Mouse (Mus musculus) urinary bladder, adult 2 months (tissue): ENCODE measurements around the gene Csrp2. TPM values are rescaled to one million over a fixed set of nuclear protein-coding genes. Genes with fewer than 3 reads are reported as not detected.

ENCODE experiments used
- DNase-seq: peaks from one replicate; pipeline ENCODE4 v3.0.0; 2022; ENCODE audit warnings: low spot score
- polyA plus RNA-seq: library from polyadenylated mRNA; depleted of rRNA; stranded (reverse); fragments of >200 nt; gene quantifications from 2 replicates; pipeline ENCODE4 v1.2.3, GENCODE M21; 2012; rRNA removed

Gene Csrp2
- 370 and 450 TPM in 2 replicates for polyA plus RNA-seq

DNA sequence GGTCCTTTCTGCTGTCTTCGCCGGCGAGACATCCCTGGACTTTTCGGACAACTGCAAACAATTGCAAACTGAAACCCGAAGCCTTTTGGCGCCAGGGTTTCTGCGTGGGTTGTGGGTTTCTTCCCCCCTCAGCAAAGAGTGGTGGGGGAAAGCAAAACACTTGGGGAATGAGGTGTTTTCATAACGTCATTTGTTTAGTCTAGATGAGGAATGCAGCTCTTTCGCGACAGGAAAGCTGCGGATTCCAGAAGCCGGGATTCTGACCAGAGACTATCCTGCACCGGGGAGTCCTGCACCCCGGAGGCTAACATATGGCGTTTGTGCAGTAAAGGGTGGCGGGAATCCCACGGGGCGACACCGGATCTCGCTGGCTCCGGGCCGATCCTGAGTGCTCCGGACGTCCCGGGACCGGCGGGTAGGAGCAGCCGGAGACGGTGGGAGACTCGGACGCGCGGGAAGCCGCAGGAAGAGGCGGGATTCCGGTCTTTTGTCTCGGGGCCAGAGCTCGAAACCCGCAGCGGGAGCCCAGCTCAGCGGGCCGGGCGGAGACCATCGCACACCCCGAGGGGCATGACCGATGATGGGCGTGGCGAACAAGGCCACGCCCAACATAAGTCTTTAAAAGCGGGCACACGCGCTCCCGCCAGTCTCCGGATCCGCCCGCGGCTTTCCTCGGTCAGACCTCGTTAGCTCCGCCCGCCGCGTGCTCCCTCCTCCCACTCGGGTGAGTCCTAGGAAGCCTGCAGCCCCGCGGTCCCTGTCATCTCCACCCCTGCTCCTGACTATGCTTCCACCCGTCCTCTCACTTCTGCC is at the start of gene Csrp2:
TSS of gene Csrp2 (plus strand) at position 259 of the 813 bp plus-strand sequence.
- DNase-seq, result peak; percentile 85

DNA sequence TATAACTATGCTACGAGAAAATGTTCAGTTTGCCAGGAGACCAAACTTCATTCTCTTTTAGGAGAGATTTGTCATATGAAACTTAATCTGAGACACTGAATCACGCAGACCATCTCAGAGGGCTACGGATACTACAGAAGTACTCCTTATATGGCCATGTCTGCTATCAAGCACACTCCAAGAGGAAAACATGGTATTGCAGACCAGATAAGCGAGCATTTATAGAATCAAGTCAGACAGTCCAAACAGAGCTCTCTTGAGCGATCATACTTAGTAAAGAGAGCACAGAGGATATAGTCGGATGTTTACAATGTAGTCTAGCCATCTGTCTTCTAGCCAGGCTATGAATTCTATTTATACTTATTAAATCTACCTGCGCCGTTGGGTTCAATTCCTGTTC is 44.7 kb upstream of the Csrp2 start:
- DNase-seq, result no peak

DNA sequence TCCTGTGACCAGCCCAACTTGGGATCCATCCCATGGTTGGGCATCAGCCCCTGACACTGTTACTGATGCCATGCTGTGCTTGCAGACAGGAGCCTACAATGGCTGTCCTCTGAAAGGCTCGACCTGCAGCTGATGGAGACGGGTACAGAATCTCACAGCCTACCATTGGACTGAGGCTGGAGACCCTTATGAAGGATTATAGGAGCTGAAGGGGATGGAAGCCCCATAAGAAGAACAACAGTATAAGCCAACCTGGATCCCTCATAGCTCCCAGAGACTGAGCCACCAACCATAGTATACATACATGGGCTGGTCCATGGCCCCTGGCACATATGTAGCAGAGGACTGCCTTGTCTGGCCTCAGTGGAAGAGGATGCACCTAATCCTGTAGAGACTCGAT is 42.6 kb upstream of the Csrp2 start:
- DNase-seq, result no peak

DNA sequence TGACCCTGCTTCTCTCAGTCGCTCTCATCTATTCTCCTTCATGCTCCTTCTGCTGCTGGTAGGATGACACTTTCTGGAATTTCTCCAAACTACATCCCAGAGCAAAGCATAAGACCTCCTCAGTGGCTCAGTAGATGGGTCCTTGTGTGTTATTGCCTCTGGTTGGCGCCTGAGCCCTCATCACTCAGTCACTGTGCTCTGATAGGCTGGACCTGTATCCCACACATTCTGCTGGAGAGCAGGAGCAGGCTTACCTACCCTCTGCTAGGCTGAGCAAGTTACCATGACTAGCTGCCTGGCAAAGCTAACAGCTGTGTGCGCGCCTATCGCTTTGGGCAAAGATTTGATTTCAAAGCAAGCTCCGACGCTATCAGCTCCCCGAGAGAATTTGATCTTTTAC is 41.7 kb upstream of the Csrp2 start:
- DNase-seq, result no peak

DNA sequence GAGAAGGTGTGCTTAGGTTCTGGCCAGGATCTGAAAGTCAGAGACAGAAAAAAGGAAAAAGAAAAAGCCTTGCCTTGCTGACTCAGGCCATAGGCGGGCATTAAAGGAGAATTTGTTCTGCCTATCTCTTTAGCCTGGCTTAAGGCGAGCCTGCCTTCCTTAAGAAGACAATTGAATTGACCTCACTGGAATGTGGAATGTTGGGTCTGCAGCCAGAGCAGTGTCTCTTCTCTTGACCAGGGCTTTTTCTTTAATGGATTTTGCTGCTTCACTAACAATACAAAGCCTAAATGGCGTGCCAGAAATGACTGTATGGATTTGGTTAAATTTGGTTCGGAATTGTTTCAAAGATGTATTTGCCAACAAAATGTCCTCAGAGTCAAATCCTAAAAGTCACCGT is 40.9 kb upstream of the Csrp2 start:
- no peak for DNase-seq

DNA sequence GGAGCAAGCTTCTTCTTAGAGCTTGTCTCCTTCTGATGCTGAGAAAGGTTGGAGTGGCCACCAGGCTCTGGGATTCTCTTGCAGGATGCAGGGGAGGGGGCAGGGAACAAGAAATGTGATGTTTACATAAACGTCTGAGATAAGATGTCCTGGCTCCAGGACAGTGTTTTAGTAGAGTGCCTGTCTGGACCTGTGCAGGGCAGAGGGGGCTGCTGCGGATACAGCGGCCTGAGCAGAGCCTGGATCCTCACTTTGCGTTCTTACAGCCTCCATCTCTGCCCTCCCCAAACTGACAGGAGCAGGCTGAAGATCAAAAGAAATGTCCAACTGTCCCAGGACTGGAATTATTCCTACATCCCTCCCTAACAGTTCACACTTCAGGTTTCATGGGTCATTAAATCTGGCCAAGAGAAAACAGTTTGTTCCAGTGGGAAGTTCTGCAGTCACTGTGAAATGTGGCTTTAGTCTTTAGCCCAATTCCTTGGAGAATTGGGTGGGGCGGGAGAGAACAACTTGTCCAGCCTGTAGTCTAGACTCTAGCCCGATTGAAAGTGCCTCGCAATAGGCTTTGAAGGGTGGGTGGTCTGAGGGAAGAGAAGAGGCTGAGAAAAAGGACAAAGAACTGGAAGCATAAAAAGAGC is 40.0 kb upstream of the Csrp2 start:
- DNase-seq, result no peak

DNA sequence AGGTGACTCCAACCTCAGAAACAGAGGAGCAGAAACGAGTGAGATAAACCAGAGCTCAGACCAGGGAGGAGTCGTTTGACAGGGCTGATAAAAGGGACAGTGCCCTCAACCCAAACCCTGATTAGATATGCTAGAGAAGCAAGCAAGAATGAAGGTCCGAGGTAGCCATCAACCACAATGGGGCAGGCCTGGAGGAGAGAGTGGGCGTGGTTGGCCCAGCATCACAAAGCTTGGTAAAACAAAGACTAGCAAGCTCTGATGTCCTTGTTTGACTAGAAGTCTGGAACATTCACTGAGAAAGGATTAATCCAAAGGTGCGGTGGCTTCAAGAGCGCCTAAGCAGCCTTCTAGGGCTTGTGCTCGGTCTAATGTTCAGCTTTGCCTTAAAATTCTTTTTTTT is 38.2 kb upstream of the Csrp2 start:
- no peak for DNase-seq

DNA sequence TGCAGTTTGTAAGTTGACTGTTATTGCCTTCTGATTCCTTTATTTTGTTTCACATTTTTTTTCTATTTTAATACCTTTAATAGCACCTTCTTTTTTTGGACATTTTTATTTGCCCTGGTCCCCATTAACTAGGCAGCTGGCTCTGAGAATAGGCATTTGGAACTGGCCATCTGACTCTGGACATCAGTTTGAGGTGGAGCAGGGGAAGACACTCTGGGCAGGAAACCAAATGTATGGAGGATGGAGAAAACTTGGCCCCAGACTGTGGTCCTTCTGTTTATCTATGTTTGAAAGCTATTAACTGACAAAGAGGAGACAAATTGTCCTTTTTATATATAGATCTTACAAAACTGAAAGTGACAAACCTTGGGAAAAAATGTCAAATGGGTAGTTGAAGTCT is 36.9 kb upstream of the Csrp2 start:
- DNase-seq, result no peak

DNA sequence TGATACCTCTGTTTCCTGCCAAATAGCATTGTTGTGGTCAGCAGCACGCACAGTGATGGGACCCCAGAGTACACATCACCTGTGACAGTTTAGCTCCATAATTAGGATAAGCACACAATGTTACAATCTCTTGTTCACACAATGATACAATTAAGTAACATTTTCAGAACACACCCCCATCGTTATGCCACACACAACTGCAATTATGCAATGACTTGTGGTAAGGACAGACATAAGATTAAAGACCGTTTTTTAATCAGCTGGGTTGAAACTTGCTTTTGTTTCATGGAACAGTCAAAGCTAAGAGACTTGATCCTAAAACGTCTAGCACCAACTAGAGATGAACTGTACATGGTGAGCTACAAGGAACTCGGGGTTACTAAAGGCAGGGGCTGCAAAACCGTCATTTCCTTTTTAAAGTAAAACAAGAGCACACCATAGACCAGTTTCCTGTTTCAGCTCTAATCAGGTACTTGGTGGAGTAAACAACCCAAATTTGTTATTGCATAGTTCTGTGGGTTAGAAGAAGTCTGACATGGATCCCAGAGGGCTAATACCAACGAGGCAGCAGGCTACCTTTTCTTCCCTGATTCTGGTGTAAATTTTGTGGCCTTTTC is 28.8 kb upstream of the Csrp2 start:
- DNase-seq, result no peak

DNA sequence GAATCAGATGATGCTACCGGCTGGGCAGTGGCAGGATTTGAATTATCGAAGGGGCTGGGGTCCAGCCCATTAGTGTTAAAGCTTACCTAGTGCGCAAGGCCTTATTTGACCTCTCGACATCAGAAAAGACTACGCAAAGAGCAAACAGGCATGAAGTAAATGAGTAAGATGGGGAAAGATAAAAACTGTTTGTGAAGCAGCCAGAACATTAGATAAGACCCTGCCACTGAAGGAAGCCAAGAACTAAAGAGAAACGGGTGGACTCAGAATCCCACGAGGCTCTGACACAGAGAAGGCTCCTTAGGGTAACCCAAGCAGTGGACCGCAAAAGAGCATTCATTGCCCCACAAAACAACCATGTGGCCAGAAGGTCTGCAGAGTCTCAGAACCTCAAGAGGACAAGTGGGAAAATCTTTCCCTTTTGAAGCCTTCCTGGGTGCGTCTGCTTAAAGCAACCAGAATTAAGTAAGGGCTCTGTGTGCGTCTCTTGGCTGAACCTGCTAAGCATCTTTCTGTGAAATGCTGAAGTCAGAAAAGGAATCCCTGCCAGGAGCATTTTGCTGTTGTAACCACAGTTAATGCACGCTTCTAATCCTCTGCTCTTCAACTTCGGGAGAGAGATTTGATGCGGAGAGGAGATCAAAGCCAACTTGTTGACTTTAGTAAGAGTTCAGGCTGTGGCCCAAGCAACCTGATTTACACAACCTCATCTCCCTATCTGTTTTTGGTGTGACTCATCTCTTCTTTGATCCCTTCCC is 19.7 kb upstream of the Csrp2 start:
- DNase-seq, result no peak

DNA sequence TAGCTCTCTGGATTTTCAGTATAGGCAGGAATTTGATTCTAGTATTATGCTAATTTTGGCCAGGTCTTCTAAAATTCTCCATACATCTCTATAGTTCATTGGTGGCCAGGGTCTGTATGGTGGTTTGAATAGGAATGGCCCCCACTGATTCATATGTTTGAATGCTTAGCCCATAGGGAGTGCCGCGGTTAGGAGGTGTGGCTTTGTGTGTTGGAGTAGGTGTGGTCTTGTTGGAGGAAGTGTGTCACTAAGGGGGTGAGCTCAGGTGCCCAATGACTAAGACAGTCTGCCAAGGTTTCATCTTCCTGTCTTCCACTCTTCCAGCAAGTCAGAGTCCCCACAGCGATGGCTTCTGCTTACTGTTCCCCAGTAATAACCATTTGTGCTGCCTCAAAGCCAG is 15.7 kb upstream of the Csrp2 start:
- no peak for DNase-seq

DNA sequence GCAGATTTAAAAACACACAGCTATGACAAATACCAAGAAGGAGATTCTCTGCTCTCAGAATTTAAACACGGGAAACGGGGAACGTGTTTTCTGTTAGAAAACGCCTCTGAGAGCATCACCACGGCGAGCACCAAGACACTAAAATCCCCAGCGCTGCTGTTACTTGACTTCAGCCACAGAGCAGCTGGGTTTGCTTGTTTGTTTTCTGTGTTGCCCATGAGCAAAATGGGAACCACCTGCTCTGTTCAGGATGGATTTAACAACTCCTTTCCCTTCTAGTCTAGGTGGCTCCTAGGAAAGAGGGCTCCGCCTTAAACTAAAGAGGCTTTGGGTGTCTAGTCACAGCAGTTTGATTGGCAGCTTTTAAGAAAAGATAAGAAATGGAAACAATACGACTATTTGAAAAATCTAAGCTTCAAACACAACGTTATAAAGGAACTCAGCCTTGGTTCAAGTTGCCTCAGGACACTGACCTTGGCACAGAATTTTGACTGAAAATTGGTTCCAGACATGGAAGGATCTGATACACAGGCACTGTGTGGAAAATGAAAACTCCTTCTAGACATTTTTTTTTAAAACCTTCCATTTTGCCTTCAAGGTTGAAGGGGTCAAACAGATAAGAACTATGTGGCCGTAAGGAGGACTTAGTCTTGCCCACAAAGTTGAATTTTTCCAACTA is 2.8 kb upstream of the Csrp2 start:
- DNase-seq, result no peak

DNA sequence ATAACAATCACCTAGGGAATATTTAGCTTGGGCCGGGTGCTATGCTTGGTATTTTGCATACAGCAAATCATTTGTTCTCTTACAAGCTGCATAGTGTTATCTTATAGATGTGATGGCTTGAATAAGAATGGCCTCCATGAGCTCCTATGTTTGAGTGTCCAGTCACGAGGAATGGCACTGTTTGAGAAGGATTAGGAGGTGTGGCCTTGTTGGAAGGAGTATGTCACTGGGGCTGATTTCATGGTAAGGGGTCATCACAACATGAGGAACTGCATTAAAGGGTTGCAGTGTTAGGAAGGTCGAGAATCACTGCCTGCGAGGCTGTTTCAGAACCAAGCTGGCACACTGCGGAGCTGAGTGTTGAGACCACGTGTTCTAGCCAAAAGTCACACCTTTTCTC is 2.1 kb upstream of the Csrp2 start:
- no peak for DNase-seq

DNA sequence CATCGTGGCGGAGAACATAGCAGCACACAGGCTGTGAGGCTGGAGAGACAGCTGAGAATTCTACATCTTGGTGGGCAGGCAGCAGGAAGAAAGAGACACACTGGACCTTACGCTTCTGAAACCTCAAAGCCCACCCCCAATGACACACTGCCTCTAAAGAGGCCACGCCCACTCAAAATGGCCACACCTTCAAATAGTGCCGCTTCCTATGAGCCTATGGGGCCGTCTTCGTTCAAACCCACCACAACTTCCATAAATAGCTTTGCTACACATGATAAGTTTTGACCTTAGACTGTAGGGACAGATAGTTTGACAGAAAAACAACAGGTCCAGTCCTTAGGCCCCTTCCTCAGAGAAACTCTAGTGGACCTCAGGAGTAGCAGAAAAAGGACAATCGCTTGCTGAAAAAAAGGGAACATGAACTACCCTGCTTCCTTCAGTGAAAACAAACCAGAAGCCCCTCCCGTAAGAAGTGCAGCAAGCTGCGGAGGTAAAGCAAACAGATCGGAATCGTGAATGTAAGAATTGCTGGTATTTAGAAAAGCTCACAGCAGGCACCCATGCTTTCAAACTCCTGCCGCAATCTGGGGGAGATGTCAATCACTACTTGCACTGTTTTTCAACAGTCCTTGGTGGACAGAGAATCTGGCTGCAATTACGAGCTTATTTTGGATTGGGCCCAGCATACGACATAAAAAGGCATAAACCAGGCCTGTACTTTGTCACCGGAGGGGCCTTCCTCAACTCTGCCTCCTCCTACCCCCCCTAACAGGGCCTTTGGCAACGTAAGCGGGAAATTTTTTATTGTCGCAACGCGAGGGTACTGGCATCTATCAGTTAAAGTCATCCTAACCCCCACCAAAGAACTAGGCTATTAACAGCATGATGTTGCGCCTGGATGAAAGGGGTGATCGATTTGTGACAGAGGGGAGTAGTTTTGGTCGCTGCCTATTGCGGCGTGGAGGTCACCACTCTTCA is 886 bp upstream of the Csrp2 start:
- no peak for DNase-seq

DNA sequence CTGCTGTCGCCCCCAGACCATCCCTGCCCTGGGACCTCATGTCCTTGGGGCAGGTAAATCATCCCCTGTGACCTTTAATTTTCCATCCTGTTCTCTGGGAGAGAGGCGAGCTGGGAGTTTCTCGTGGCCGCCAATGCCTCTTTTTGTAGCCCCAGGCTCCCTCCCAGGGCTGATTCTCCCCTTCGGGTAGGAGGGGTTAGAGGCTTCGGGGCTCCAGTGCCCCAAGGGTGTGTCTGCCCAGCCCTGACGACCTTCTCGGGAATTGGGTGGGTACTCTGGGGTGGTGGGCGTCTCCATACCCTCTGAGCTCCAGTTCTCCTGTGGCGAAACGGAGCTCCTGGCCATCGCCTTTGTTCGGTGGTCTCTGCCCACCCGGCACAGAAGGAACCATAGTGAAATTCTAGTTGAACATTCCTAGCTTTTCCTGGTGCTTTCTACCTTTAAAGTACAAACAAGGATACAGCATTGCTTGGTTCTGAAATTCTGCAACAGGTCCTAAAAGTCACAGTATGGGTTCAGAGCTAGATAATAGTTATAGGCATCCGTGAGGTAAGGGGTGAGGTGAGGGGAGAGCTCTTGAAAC is 870 bp downstream of the Csrp2 start:
- no peak for DNase-seq

DNA sequence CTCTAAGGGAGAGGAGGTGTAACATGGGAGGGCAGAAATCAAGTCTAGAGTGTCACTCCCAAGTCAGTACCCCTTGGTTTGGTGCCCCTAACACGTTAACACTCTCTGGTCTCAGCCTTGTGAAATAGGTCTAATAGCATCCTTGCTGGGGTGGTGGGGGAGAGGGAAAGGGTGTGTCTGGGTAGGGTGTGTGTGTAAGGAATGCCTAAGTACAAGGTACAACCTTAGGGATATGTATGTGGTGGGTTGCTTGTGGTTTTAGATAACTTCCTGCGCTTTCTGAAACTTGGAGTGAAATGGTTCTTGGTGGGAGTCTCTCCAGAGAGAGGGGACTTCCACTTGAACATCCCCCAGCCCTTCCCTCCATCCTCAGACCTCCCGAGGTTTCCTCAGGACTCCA is 2.3 kb downstream of the Csrp2 start:
- no peak for DNase-seq

DNA sequence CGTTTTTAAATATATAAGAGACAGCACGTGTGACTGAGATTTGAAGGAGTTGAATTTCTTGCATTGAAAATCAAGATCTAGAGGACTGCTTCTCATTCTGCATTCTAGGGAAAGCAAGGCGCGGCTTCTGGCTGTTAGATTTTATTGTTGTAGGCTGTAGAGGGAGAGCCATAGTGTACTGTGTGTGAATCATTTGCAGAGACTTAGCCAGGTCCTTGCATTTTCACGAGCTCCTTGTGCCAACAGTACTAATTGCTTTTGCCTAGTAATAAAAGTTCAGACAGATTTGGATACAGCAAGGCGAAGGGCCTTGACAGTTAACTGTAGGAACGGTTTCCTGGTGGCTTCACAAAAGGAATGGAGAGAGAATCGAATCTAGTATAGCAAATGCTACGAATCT is 3.0 kb downstream of the Csrp2 start:
- DNase-seq, result no peak

DNA sequence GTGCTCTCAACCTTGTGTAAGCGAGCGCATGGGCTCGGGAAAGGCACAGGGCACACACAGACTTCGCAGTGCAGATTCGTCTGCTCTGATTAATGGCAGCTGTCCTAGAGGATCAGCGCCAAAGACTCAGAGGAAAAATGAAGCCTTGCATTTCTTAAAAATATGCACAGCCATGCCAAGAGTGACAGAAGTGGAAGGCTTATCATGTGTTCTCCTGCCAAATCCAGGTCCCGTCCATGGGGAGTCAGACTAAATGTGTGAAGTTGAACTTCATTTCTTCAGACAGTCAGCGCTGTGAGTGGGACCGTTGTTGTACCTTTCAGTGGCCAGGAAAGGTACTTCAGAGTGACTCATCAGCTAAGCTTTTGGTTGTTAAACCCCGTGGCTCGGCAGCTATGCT is 7.9 kb downstream of the Csrp2 start:
- DNase-seq, result no peak

DNA sequence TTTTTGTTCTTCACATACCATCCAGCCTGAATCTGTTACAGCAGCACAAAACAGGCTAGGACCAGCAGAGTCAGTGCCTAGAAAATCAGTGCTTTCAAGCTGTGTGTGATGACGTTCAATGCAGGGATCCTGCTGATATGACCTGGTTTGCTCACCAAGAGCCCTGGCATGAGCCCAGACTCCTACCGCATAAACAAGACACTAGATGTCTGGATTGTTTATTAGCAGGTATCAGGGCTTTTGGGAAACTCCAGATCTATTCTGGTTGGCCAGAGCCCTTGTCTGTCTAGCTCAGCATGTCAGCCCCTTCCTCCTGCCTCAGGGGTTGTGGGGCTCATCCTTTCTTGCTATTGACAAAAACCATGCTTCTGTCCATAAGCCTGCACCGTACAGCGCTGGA is 10.2 kb downstream of the Csrp2 start:
- DNase-seq, result no peak
